Mouse (Mus musculus) embryonic facial prominence, embryonic 10.5 days (tissue): ENCODE results near the gene Clcn3. TPM values are rescaled to one million over a fixed set of nuclear protein-coding genes. Genes with fewer than 3 reads are reported as not detected.

ENCODE experiments used
- DNase-seq: peaks from one replicate; pipeline ENCODE4 v3.0.0-alpha.2; 2017; ENCODE audit warnings: low spot score
- H3K27ac ChIP-seq: fragments of 300-500 bp; sonication (generic); replicated peaks from 2 replicates; pipeline ENCODE4 v1.5.1; 2016; ENCODE audit warnings: mild to moderate bottlenecking
- H3K27me3 ChIP-seq: fragments of 300-500 bp; sonication (generic); replicated peaks from 2 replicates; pipeline ENCODE4 v1.6.1; 2016; ENCODE audit warnings: low read depth, mild to moderate bottlenecking; ENCODE audit not compliant: poor library complexity, severe bottlenecking
- H3K36me3 ChIP-seq: fragments of 300-500 bp; sonication (generic); replicated peaks from 2 replicates; pipeline ENCODE4 v1.6.1; 2016; ENCODE audit warnings: mild to moderate bottlenecking, moderate library complexity
- H3K4me1 ChIP-seq: fragments of 300-500 bp; sonication (generic); 2 replicates; pipeline ENCODE4 v1.6.1; 2016
- H3K4me3 ChIP-seq: fragments of 300-500 bp; sonication (generic); 2 replicates; pipeline ENCODE4 v1.5.1; 2016; ENCODE audit warnings: mild to moderate bottlenecking, moderate library complexity
- H3K9me3 ChIP-seq: fragments of 300-500 bp; sonication (generic); 2 replicates; pipeline ENCODE4 v1.6.1; 2016; ENCODE audit warnings: mild to moderate bottlenecking
- WGBS: fragments of 180-500 bp; shearing (Covaris S2); methylation state at CpG from one replicate; pipeline ENCODE4 v1.1.7; 2016; 5-methylcytosine and 5-hydroxymethylcytosine counted together
- polyA plus RNA-seq: library from polyadenylated mRNA; unstranded; fragments of >200 nt; fragmentation: Nextera tagmentation; extraction: Ambion mirVana; gene quantifications from 2 replicates; pipeline ENCODE4 v1.2.1, GENCODE M21; 2016

The Clcn3 gene
- polyA plus RNA-seq, 1 experiment from 2014 or later: 17.8 TPM

DNA sequence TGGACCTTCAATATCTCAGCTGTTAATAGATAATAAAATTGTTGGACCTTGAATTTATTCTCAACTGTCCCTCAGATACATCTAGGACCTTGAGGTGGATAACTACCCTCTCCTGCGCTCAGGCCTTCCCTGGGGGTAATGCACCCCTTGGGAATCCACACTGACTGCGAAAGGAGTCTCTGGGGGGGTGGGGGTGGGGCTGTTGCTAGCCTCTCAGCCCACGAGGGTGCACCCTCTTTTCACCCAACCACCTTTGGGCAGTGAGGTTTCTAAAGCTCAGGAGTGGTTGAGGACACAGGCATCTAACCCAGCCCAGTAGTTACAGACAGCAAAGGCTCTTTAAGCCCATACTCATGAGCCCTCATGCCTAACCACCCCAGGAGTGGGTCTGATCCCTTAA lies 122.4 kb downstream of the Clcn3 start:
- no peak for DNase-seq
- no peaks in the 10 kb centered on the region for H3K9me3 ChIP-seq
- no peak overlapping the region for H3K4me3 ChIP-seq
- H3K4me1 ChIP-seq: no peaks in the 10 kb centered on the region
- no peak overlapping the region for H3K27ac ChIP-seq
- no peaks in the 10 kb centered on the region for H3K36me3 ChIP-seq
- WGBS: 72% methylated on average over 3 of the region's 3 CpGs
- H3K27me3 ChIP-seq: no peaks in the 10 kb centered on the region

Other genes with a start within 250 kb of the Clcn3 start
- 115 and 117 TPM in 2 replicates for gene Hpf1, start 92.9 kb downstream of the Clcn3 start, polyA plus RNA-seq
- gene Nek1, start 9.9 kb upstream of the Clcn3 start, polyA plus RNA-seq: 20.4 and 21.1 TPM in 2 replicates
- gene Sh3rf1, start 240.6 kb upstream of the Clcn3 start, polyA plus RNA-seq: 17.0 and 17.4 TPM in 2 replicates